Mouse (Mus musculus): Measurements from ENCODE around the gene Zic1. TPM values are rescaled to one million over a fixed set of nuclear protein-coding genes. Genes with fewer than 3 reads are reported as not detected.

Zic1 gene
- not detected in 2 replicates for polyA plus RNA-seq (2015; fragmentation: Nextera tagmentation; extraction: Ambion mirVana)

DNA sequence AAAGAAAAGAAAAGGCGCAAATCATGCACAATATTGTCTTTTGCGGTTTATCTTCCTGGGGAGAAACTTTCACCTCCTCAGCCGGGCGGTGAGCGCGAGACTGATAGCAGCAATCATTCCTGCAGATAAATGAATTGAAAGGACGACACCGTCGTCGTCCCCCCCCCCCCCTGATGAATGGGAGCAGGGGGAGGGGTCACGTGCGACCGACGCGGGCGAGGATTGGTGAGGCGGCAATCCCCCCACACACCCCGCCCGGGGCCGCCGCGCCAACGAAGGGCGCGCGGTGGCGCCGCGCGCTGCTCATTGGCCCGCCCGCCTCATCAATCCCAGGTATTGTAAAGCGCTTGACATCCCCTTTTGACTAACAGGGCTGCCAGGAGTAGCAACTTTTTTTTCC, at the start of gene Zic1:
Zic1 (minus strand) TSS at position 147 of the 400 bp plus-strand sequence.
- Histone ChIP-seq H3K4me2 (ENCODE audit: low read depth, low read length) (peak within 1 kb of the TSS; percentile 43; the same call in 1 of the 2 replicates), H3K4me1 (ENCODE audit: control insufficient read depth, insufficient read depth, low read length) (peaks cover 14% of the 10 kb centered on the region), H3K27ac (ENCODE audit: low read length) (no peak within 1 kb of the TSS), H3K36me3 (ENCODE audit: control insufficient read depth, insufficient read depth, low read length) (no peaks in the 10 kb centered on the region), H3K9ac (ENCODE audit: low read length) (no peak within 1 kb of the TSS), H3K27me3 (ENCODE audit: control insufficient read depth, insufficient read depth, low read length) (peaks cover 93% of the 10 kb centered on the region), H3K9me3 (replicated peaks; ENCODE audit: control insufficient read depth, low read length) (no peaks in the 10 kb centered on the region; the same call in 1 of the 2 replicates), H3K4me3 (replicated peaks; ENCODE audit: low read length) (peak within 1 kb of the TSS; percentile 29)
- 2% methylated on average over 33 of the region's 33 CpGs for WGBS
- ATAC-seq (ENCODE audit: insufficient read depth, low FRiP score), result no peak

DNA sequence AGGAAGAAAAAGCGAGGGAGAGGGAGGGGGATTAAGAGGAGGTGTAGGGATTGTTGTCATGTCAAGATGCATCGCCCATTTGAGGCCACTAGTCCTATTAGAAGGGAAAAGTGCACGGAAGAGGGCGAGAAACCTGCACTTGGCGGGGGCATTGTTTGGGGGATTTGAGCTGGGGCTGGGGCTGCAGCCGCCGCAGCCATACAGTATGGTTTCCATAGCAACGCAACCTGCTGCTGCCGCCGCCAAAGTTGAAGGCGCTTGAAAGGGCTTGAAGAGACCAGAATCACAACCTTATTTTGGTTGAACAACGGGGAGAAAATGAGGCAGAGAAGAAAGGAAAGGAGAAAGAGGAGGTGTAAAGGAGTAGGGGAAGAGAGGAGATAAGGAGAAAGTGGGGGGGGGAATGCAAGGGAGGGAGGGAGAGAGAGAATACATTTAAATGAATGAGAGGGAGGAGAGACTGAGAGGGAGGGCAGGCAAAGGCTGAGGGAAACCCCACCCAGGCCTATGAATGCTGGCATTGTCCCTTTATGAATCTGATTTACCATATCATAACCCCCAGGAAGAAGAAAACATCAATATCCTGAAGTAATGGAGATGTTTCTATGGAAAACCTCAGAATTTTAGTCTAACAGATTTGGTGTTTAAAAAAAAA, 48.5 kb upstream of the Zic1 start:
- Histone ChIP-seq H3K27ac (ENCODE audit: low read length) (no peak overlapping the region), H3K4me1 (ENCODE audit: control insufficient read depth, insufficient read depth, low read length) (no peaks in the 10 kb centered on the region), H3K27me3 (ENCODE audit: control insufficient read depth, insufficient read depth, low read length) (peaks cover 53% of the 10 kb centered on the region), H3K36me3 (ENCODE audit: control insufficient read depth, insufficient read depth, low read length) (no peaks in the 10 kb centered on the region), H3K9ac (ENCODE audit: low read length) (no peak overlapping the region), H3K4me3 (replicated peaks; ENCODE audit: low read length) (no peak overlapping the region), H3K4me2 (ENCODE audit: low read depth, low read length) (no peak overlapping the region), H3K9me3 (replicated peaks; ENCODE audit: control insufficient read depth, low read length) (no peaks in the 10 kb centered on the region)
- ATAC-seq (ENCODE audit: insufficient read depth, low FRiP score), result no peak
- WGBS, result 1% methylated on average over 12 of the region's 12 CpGs

DNA sequence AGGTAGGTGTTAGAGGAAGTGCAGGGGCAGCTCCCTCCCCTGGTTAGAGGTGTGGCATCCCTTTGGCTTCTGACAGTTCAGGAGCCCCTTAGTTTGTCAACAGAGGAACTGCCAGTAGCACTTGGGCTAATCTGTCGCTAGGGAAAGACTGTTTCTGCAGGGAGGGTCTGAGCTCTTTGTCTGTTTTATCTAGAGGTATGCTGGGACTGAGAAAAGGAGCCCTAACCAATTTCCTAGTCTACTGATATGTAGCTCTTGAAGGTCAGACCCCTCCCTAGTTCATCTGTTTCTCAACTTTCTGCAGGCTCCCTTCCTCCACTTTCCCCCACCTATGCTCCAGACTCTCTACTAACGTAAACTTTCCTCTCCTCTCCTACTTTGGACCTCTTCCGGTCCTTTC, 44.2 kb upstream of the Zic1 start:
- H3K4me3 ChIP-seq (replicated peaks; ENCODE audit: low read length), result no peak overlapping the region
- H3K4me2 ChIP-seq (ENCODE audit: low read depth, low read length), result no peak overlapping the region
- H3K36me3 ChIP-seq (ENCODE audit: control insufficient read depth, insufficient read depth, low read length), result no peaks in the 10 kb centered on the region
- no peak overlapping the region for H3K9ac ChIP-seq (ENCODE audit: low read length)
- no peaks in the 10 kb centered on the region for H3K9me3 ChIP-seq (replicated peaks; ENCODE audit: control insufficient read depth, low read length)
- H3K4me1 ChIP-seq (ENCODE audit: control insufficient read depth, insufficient read depth, low read length), result no peaks in the 10 kb centered on the region
- H3K27me3 ChIP-seq (ENCODE audit: control insufficient read depth, insufficient read depth, low read length), result peaks cover 66% of the 10 kb centered on the region
- WGBS, result 0% methylated on average over 3 of the region's 3 CpGs
- H3K27ac ChIP-seq (ENCODE audit: low read length), result no peak overlapping the region
- ATAC-seq (ENCODE audit: insufficient read depth, low FRiP score), result no peak

- H3K27me3 ChIP-seq (ENCODE audit: control insufficient read depth, insufficient read depth, low read length), result peaks cover 83% of the 10 kb centered on the region
These were observed 40.7 kb upstream of the Zic1 start for GRCm38 (mm10) chr9:91406258-91406763.

DNA sequence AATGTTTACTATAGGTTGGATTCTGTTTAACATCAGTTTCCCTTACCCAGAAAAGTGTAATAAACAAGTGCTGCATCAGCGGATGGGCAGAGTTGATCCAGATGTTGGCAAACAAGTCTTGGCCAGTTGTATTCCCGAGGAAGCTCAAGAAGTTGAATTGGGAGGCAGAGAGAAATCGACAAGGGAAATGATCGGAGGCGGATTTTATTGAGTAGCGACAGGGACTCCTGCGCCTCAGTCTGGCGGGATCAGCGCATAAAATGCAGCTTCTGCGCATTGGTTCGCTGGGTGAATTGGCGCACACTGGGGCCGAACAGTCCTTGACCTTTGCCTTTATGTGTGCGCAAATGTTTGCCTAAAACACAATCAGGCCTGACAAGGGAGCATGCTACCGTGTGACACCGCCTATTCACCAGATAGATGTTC, 40.2 kb upstream of the Zic1 start:
- H3K27me3 ChIP-seq (ENCODE audit: control insufficient read depth, insufficient read depth, low read length), result peaks cover 84% of the 10 kb centered on the region
- H3K9ac ChIP-seq (ENCODE audit: low read length), result no peak overlapping the region
- no peaks in the 10 kb centered on the region for H3K4me1 ChIP-seq (ENCODE audit: control insufficient read depth, insufficient read depth, low read length)
- no peaks in the 10 kb centered on the region for H3K36me3 ChIP-seq (ENCODE audit: control insufficient read depth, insufficient read depth, low read length)
- no peak overlapping the region for H3K27ac ChIP-seq (ENCODE audit: low read length)
- WGBS, result under 1% methylated on average over 16 of the region's 16 CpGs
- H3K9me3 ChIP-seq (replicated peaks; ENCODE audit: control insufficient read depth, low read length), result no peaks in the 10 kb centered on the region
- ATAC-seq (ENCODE audit: insufficient read depth, low FRiP score), result no peak
- H3K4me3 ChIP-seq (replicated peaks; ENCODE audit: low read length), result no peak overlapping the region
- H3K4me2 ChIP-seq (ENCODE audit: low read depth, low read length), result no peak overlapping the region

More at GRCm38 (mm10) chr9:91406258-91406763, 40.7 kb upstream of the Zic1 start:
- H3K36me3 ChIP-seq (ENCODE audit: control insufficient read depth, insufficient read depth, low read length), result no peaks in the 10 kb centered on the region
- no peak overlapping the region for H3K4me2 ChIP-seq (ENCODE audit: low read depth, low read length)
- ATAC-seq (ENCODE audit: insufficient read depth, low FRiP score), result no peak
- no peak overlapping the region for H3K4me3 ChIP-seq (replicated peaks; ENCODE audit: low read length)
- under 1% methylated on average over 6 of the region's 6 CpGs for WGBS
- H3K27ac ChIP-seq (ENCODE audit: low read length), result no peak overlapping the region
- no peaks in the 10 kb centered on the region for H3K9me3 ChIP-seq (replicated peaks; ENCODE audit: control insufficient read depth, low read length)
- H3K9ac ChIP-seq (ENCODE audit: low read length), result no peak overlapping the region
- no peaks in the 10 kb centered on the region for H3K4me1 ChIP-seq (ENCODE audit: control insufficient read depth, insufficient read depth, low read length)

GRCm38 (mm10) chr9:91404905-91405752, 39.5 kb upstream of the Zic1 start:
- under 1% methylated on average over 27 of the region's 27 CpGs for WGBS
- no peaks in the 10 kb centered on the region for H3K36me3 ChIP-seq (ENCODE audit: control insufficient read depth, insufficient read depth, low read length)
- no peak overlapping the region for H3K4me2 ChIP-seq (ENCODE audit: low read depth, low read length)
- H3K27ac ChIP-seq (ENCODE audit: low read length), result no peak overlapping the region
- no peaks in the 10 kb centered on the region for H3K9me3 ChIP-seq (replicated peaks; ENCODE audit: control insufficient read depth, low read length)
- ATAC-seq (ENCODE audit: insufficient read depth, low FRiP score), result no peak
- peaks cover 84% of the 10 kb centered on the region for H3K27me3 ChIP-seq (ENCODE audit: control insufficient read depth, insufficient read depth, low read length)
- no peaks in the 10 kb centered on the region for H3K4me1 ChIP-seq (ENCODE audit: control insufficient read depth, insufficient read depth, low read length)
- H3K4me3 ChIP-seq (replicated peaks; ENCODE audit: low read length), result no peak overlapping the region
- no peak overlapping the region for H3K9ac ChIP-seq (ENCODE audit: low read length)

- Histone ChIP-seq H3K4me3 (replicated peaks; ENCODE audit: low read length) (no peak overlapping the region), H3K4me1 (ENCODE audit: control insufficient read depth, insufficient read depth, low read length) (no peaks in the 10 kb centered on the region), H3K36me3 (ENCODE audit: control insufficient read depth, insufficient read depth, low read length) (no peaks in the 10 kb centered on the region), H3K4me2 (ENCODE audit: low read depth, low read length) (no peak overlapping the region), H3K27me3 (ENCODE audit: control insufficient read depth, insufficient read depth, low read length) (peaks cover 84% of the 10 kb centered on the region), H3K9me3 (replicated peaks; ENCODE audit: control insufficient read depth, low read length) (no peaks in the 10 kb centered on the region), H3K27ac (ENCODE audit: low read length) (no peak overlapping the region), H3K9ac (ENCODE audit: low read length) (no peak overlapping the region)
- no peak for ATAC-seq (ENCODE audit: insufficient read depth, low FRiP score)
- 2% methylated on average over 13 of the region's 13 CpGs for WGBS
These were observed 38.6 kb upstream of the Zic1 start for GRCm38 (mm10) chr9:91404229-91404628.

DNA sequence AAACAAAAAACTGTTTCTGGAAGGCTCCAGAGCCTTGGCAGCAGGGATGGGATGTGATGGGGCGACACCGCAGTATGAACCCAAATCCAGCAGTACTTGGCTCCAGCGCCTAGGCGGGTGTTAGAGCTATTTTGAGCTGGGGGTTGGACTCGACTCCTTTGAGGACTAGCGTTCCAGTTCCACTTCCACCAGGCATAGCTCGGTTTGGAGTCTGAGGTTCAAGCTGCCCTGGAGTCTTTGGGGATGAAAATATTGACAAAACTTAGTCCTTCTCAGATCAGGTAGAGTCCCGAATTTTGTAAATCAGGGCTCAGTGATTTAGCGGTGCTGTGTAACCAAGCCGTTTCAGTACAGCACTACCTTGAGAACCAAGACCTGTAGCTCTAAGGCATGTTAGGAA, 35.9 kb upstream of the Zic1 start:
- Histone ChIP-seq H3K4me2 (ENCODE audit: low read depth, low read length) (no peak overlapping the region), H3K9ac (ENCODE audit: low read length) (no peak overlapping the region), H3K27me3 (ENCODE audit: control insufficient read depth, insufficient read depth, low read length) (peaks cover 90% of the 10 kb centered on the region), H3K9me3 (replicated peaks; ENCODE audit: control insufficient read depth, low read length) (no peaks in the 10 kb centered on the region), H3K4me1 (ENCODE audit: control insufficient read depth, insufficient read depth, low read length) (no peaks in the 10 kb centered on the region), H3K4me3 (replicated peaks; ENCODE audit: low read length) (no peak overlapping the region), H3K27ac (ENCODE audit: low read length) (no peak overlapping the region), H3K36me3 (ENCODE audit: control insufficient read depth, insufficient read depth, low read length) (no peaks in the 10 kb centered on the region)
- ATAC-seq (ENCODE audit: insufficient read depth, low FRiP score), result no peak
- WGBS, result under 1% methylated on average over 10 of the region's 10 CpGs

DNA sequence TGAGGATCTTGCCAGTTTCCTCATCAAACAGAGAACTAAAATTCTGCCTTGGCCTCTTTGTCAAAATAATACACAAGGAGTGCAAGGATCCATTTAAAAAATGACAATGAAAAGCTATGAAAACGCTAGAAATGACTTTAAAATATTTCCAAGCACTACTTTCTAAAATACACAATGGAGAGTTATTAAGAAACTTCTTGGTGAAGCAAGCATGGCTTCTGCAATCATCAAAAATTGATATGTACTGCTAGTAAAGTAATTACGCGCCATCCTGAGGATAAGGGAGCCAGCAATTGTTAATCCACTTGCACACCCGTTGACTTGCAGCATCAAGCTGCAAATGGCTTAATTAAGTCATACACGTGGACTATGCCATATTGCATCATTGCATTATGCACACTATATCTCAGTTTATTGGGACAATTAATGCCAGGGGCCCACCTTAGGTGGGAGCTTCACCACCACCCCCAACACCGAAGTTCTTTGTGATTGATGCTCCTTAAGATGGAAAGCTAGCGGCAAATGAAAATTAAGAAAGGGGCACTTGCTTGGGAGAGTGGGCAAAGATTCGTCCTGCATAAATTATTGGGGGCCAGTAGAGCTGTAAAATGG, 35.0 kb upstream of the Zic1 start:
- WGBS, result 10% methylated on average over 8 of the region's 8 CpGs
- no peak overlapping the region for H3K27ac ChIP-seq (ENCODE audit: low read length)
- no peaks in the 10 kb centered on the region for H3K4me1 ChIP-seq (ENCODE audit: control insufficient read depth, insufficient read depth, low read length)
- H3K36me3 ChIP-seq (ENCODE audit: control insufficient read depth, insufficient read depth, low read length), result no peaks in the 10 kb centered on the region
- peaks cover 89% of the 10 kb centered on the region for H3K27me3 ChIP-seq (ENCODE audit: control insufficient read depth, insufficient read depth, low read length)
- no peak for ATAC-seq (ENCODE audit: insufficient read depth, low FRiP score)
- no peaks in the 10 kb centered on the region for H3K9me3 ChIP-seq (replicated peaks; ENCODE audit: control insufficient read depth, low read length)
- no peak overlapping the region for H3K4me3 ChIP-seq (replicated peaks; ENCODE audit: low read length)
- H3K9ac ChIP-seq (ENCODE audit: low read length), result no peak overlapping the region
- no peak overlapping the region for H3K4me2 ChIP-seq (ENCODE audit: low read depth, low read length)
